Mouse (Mus musculus): ENCODE measurements around the gene Tnik. TPM values are rescaled to one million over a fixed set of nuclear protein-coding genes. Genes with fewer than 3 reads are reported as not detected.

Tnik gene
- polyA plus RNA-seq, 1 experiment from 2014 or later = 55.7 TPM

GRCm38 (mm10) chr3:28437429-28437828 lies 174.4 kb downstream of the Tnik start:
- Histone ChIP-seq H3K27ac (ENCODE audit: low read depth, low read length) (no peak overlapping the region), H3K9ac (ENCODE audit: low read length) (no peak overlapping the region), H3K4me1 (ENCODE audit: control insufficient read depth, insufficient read depth, low read length) (peaks cover 5% of the 10 kb centered on the region), H3K4me2 (ENCODE audit: low read length) (no peak overlapping the region), H3K4me3 (ENCODE audit: low read depth, low read length) (no peak overlapping the region), H3K9me3 (replicated peaks; ENCODE audit: control insufficient read depth, low read length) (no peaks in the 10 kb centered on the region), H3K36me3 (ENCODE audit: control insufficient read depth, insufficient read depth, low read length) (no peaks in the 10 kb centered on the region), H3K27me3 (replicated peaks; ENCODE audit: control insufficient read depth, insufficient read depth, low read length) (no peaks in the 10 kb centered on the region)
- ATAC-seq (no peak), DNase-seq (ENCODE audit: low spot score) (no peak)
- WGBS = 82% methylated on average over 5 of the region's 5 CpGs

- H3K4me3 ChIP-seq (ENCODE audit: low read depth, low read length) = no peak overlapping the region
- no peaks in the 10 kb centered on the region for H3K27me3 ChIP-seq (replicated peaks; ENCODE audit: control insufficient read depth, insufficient read depth, low read length)
- DNase-seq (ENCODE audit: low spot score) = peak; percentile 38
- H3K9me3 ChIP-seq (replicated peaks; ENCODE audit: control insufficient read depth, low read length) = no peaks in the 10 kb centered on the region
- no peak overlapping the region for H3K4me2 ChIP-seq (ENCODE audit: low read length)
- H3K27ac ChIP-seq (ENCODE audit: low read depth, low read length) = no peak overlapping the region
- peak; percentile 29; the same call in 1 of the 2 replicates for ATAC-seq
- peaks cover 5% of the 10 kb centered on the region for H3K4me1 ChIP-seq (ENCODE audit: control insufficient read depth, insufficient read depth, low read length)
- no peaks in the 10 kb centered on the region for H3K36me3 ChIP-seq (ENCODE audit: control insufficient read depth, insufficient read depth, low read length)
- H3K9ac ChIP-seq (ENCODE audit: low read length) = no peak overlapping the region
- 69% methylated on average over 4 of the region's 4 CpGs for WGBS
Measured at GRCm38 (mm10) chr3:28441545-28441944, 178.5 kb downstream of the Tnik start.

DNA sequence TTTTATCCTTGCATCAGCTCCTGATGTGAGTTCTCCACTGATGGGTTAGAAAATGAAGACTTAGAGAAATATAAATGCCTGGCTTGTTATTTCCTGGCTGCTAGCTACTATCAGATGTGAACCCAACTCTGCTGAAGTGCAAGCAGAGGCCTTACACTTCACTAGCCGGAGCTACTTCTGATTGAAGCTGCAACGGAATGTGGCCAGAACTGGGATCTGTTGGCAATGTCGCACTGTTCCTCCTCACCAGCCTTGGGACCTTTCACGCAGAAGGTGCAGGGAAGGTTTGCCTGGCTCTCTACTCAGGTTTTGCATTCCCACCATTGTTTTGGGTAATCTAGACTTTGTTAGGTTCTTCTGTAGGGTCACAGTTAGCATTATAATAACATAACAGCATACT lies 179.1 kb downstream of the Tnik start:
- Histone ChIP-seq H3K36me3 (ENCODE audit: control insufficient read depth, insufficient read depth, low read length) (no peaks in the 10 kb centered on the region), H3K27me3 (replicated peaks; ENCODE audit: control insufficient read depth, insufficient read depth, low read length) (no peaks in the 10 kb centered on the region), H3K4me1 (ENCODE audit: control insufficient read depth, insufficient read depth, low read length) (peaks cover 5% of the 10 kb centered on the region), H3K9me3 (replicated peaks; ENCODE audit: control insufficient read depth, low read length) (no peaks in the 10 kb centered on the region), H3K9ac (ENCODE audit: low read length) (no peak overlapping the region), H3K4me2 (ENCODE audit: low read length) (no peak overlapping the region), H3K4me3 (ENCODE audit: low read depth, low read length) (no peak overlapping the region), H3K27ac (ENCODE audit: low read depth, low read length) (no peak overlapping the region)
- no peak for ATAC-seq
- DNase-seq (ENCODE audit: low spot score) = no peak
- WGBS = 90% methylated on average over 4 of the region's 4 CpGs

GRCm38 (mm10) chr3:28447950-28448349 lies 184.9 kb downstream of the Tnik start:
- no peaks in the 10 kb centered on the region for H3K9me3 ChIP-seq (replicated peaks; ENCODE audit: control insufficient read depth, low read length)
- no peak for DNase-seq (ENCODE audit: low spot score)
- H3K27me3 ChIP-seq (replicated peaks; ENCODE audit: control insufficient read depth, insufficient read depth, low read length) = no peaks in the 10 kb centered on the region
- H3K9ac ChIP-seq (ENCODE audit: low read length) = no peak overlapping the region
- ATAC-seq = no peak
- WGBS = 93% methylated on average over 4 of the region's 4 CpGs
- no peak overlapping the region for H3K27ac ChIP-seq (ENCODE audit: low read depth, low read length)
- no peaks in the 10 kb centered on the region for H3K36me3 ChIP-seq (ENCODE audit: control insufficient read depth, insufficient read depth, low read length)
- no peak overlapping the region for H3K4me3 ChIP-seq (ENCODE audit: low read depth, low read length)
- H3K4me1 ChIP-seq (ENCODE audit: control insufficient read depth, insufficient read depth, low read length) = no peaks in the 10 kb centered on the region
- H3K4me2 ChIP-seq (ENCODE audit: low read length) = no peak overlapping the region

DNA sequence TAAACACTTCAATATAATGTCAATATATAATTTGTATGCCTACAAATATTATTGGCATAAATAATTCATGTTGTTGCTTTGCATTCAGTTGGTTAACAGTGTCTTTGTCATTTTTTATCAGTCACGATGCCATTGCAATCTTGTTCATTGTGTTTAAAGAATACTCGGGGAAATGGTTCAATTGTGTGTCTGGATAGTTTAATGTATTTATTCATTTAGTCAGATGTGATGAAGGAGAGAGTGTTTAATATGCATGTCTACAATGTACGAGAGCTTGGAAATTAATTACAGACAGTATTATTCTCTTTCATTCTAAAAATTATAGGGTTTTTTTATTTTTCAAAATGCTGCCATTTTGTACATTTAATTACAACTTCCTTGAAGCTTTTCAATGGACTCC lies 190.4 kb downstream of the Tnik start:
- DNase-seq (ENCODE audit: low spot score) = peak; percentile 46
- Histone ChIP-seq H3K9ac (ENCODE audit: low read length) (no peak overlapping the region), H3K27me3 (replicated peaks; ENCODE audit: control insufficient read depth, insufficient read depth, low read length) (no peaks in the 10 kb centered on the region), H3K36me3 (ENCODE audit: control insufficient read depth, insufficient read depth, low read length) (no peaks in the 10 kb centered on the region), H3K9me3 (replicated peaks; ENCODE audit: control insufficient read depth, low read length) (no peaks in the 10 kb centered on the region), H3K4me2 (ENCODE audit: low read length) (no peak overlapping the region), H3K4me1 (ENCODE audit: control insufficient read depth, insufficient read depth, low read length) (no peaks in the 10 kb centered on the region), H3K4me3 (ENCODE audit: low read depth, low read length) (no peak overlapping the region), H3K27ac (ENCODE audit: low read depth, low read length) (no peak overlapping the region)
- ATAC-seq = peak; percentile 73
- WGBS = 73% methylated on average over 3 of the region's 3 CpGs

DNA sequence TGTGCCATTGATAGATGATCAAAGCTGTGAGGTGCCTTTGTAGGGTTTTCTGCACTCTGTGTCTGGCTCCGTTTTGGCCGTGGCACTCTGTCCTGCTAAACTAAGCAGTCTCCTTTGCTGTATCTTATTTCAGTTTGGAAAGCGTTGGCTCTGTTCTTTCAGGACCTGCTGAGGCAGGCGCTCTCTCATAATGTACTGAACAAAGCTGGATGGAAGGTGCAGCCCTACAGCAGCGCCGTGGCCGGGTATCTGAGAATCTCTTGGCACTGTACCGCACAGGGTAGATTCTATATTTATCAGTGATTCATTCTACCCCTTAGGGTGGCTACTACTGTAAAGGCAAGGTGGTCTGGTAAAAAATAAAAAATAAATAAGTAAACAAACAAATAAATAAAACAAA lies 193.8 kb downstream of the Tnik start:
- H3K4me2 ChIP-seq (ENCODE audit: low read length) = no peak overlapping the region
- H3K36me3 ChIP-seq (ENCODE audit: control insufficient read depth, insufficient read depth, low read length) = no peaks in the 10 kb centered on the region
- H3K27ac ChIP-seq (ENCODE audit: low read depth, low read length) = no peak overlapping the region
- DNase-seq (ENCODE audit: low spot score) = no peak
- WGBS = 66% methylated on average over 8 of the region's 8 CpGs
- no peak for ATAC-seq
- no peaks in the 10 kb centered on the region for H3K9me3 ChIP-seq (replicated peaks; ENCODE audit: control insufficient read depth, low read length)
- no peaks in the 10 kb centered on the region for H3K27me3 ChIP-seq (replicated peaks; ENCODE audit: control insufficient read depth, insufficient read depth, low read length)
- H3K4me1 ChIP-seq (ENCODE audit: control insufficient read depth, insufficient read depth, low read length) = no peaks in the 10 kb centered on the region
- no peak overlapping the region for H3K4me3 ChIP-seq (ENCODE audit: low read depth, low read length)
- H3K9ac ChIP-seq (ENCODE audit: low read length) = no peak overlapping the region

- H3K4me3 ChIP-seq (ENCODE audit: low read depth, low read length) = no peak overlapping the region
- H3K36me3 ChIP-seq (ENCODE audit: control insufficient read depth, insufficient read depth, low read length) = no peaks in the 10 kb centered on the region
- WGBS = 81% methylated on average over 2 of the region's 2 CpGs
- H3K9me3 ChIP-seq (replicated peaks; ENCODE audit: control insufficient read depth, low read length) = no peaks in the 10 kb centered on the region
- no peak overlapping the region for H3K9ac ChIP-seq (ENCODE audit: low read length)
- no peaks in the 10 kb centered on the region for H3K4me1 ChIP-seq (ENCODE audit: control insufficient read depth, insufficient read depth, low read length)
- no peaks in the 10 kb centered on the region for H3K27me3 ChIP-seq (replicated peaks; ENCODE audit: control insufficient read depth, insufficient read depth, low read length)
- ATAC-seq (no peak), DNase-seq (ENCODE audit: low spot score) (peak; percentile 31)
- peak overlapping the region; percentile 15; the same call in 1 of the 2 replicates for H3K27ac ChIP-seq (ENCODE audit: low read depth, low read length)
- no peak overlapping the region for H3K4me2 ChIP-seq (ENCODE audit: low read length)
Measured at GRCm38 (mm10) chr3:28457517-28457916, 194.5 kb downstream of the Tnik start.

GRCm38 (mm10) chr3:28466688-28467087 lies 203.7 kb downstream of the Tnik start:
- H3K9me3 ChIP-seq (replicated peaks; ENCODE audit: control insufficient read depth, low read length) = no peaks in the 10 kb centered on the region
- 0 out of 2 replicates have a peak, but pooled peaks cover 5% of the 10 kb centered on the region for H3K4me1 ChIP-seq (ENCODE audit: control insufficient read depth, insufficient read depth, low read length)
- no peaks in the 10 kb centered on the region for H3K27me3 ChIP-seq (replicated peaks; ENCODE audit: control insufficient read depth, insufficient read depth, low read length)
- H3K4me3 ChIP-seq (ENCODE audit: low read depth, low read length) = no peak overlapping the region
- no peak overlapping the region for H3K27ac ChIP-seq (ENCODE audit: low read depth, low read length)
- H3K9ac ChIP-seq (ENCODE audit: low read length) = no peak overlapping the region
- ATAC-seq (peak; percentile 40; the same call in 1 of the 2 replicates), DNase-seq (ENCODE audit: low spot score) (no peak)
- WGBS = 71% methylated on average over 4 of the region's 4 CpGs
- H3K4me2 ChIP-seq (ENCODE audit: low read length) = no peak overlapping the region
- no peaks in the 10 kb centered on the region for H3K36me3 ChIP-seq (ENCODE audit: control insufficient read depth, insufficient read depth, low read length)

DNA sequence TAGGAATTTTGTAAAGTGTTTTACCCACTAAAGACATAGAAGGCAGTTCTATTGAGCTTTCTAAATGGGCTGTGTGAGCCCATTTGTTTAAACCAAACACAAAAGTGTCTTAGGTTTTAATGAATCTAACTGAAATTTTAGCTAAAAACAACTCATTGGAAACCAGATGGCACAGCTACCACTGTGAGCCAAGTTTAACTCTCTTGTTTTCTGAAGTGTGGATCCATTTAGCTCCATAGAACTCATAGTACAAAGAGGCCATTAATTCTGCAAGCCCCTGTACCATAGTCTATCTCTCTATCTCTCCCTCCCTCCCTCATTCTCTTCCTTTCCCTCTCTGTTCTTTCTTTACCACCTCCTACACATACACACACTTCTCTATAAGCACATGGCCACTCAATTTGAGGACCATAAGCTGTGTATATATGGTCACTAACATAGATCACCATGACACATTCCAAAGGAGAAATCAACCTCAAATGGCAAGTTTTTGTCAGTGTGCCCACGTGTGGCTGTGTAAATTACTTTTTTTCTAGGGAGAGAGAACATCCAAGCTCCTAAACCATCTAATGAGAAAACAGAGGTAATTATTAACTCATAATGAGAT lies 204.2 kb downstream of the Tnik start:
- H3K9me3 ChIP-seq (replicated peaks; ENCODE audit: control insufficient read depth, low read length) = no peaks in the 10 kb centered on the region
- ATAC-seq (peak; percentile 65; the same call in 1 of the 2 replicates), DNase-seq (ENCODE audit: low spot score) (peak; percentile 68)
- no peak overlapping the region for H3K9ac ChIP-seq (ENCODE audit: low read length)
- no peak overlapping the region for H3K4me3 ChIP-seq (ENCODE audit: low read depth, low read length)
- H3K27ac ChIP-seq (ENCODE audit: low read depth, low read length) = no peak overlapping the region
- WGBS = 55% methylated on average over 1 of the region's 1 CpGs
- no peaks in the 10 kb centered on the region for H3K27me3 ChIP-seq (replicated peaks; ENCODE audit: control insufficient read depth, insufficient read depth, low read length)
- no peak overlapping the region for H3K4me2 ChIP-seq (ENCODE audit: low read length)
- no peaks in the 10 kb centered on the region for H3K36me3 ChIP-seq (ENCODE audit: control insufficient read depth, insufficient read depth, low read length)
- 0 out of 2 replicates have a peak, but pooled peaks cover 5% of the 10 kb centered on the region for H3K4me1 ChIP-seq (ENCODE audit: control insufficient read depth, insufficient read depth, low read length)
